Mouse (Mus musculus) lung, postnatal 0 days (tissue): ENCODE results near the gene Elavl3.

ENCODE experiments used
- CTCF ChIP-seq: IDR thresholded peaks from 2 replicates; pipeline ENCODE4 v1.5.1; 2016; ENCODE audit warnings: antibody characterized with exemption, mild to moderate bottlenecking
- EP300 ChIP-seq: IDR thresholded peaks from 2 replicates; pipeline ENCODE4 v1.6.1; 2016; ENCODE audit warnings: antibody characterized with exemption, mild to moderate bottlenecking, control low read depth

GRCm38 (mm10) chr9:22084667-22085021 lies 32.8 kb upstream of the Elavl3 start:
- TF ChIP-seq CTCF (no peak), EP300 (no peak)
